Mouse (Mus musculus): ENCODE results near the gene Gfpt2.

- no peak for TF ChIP-seq CTCF (IDR thresholded peaks at IDR 0.05; ENCODE audit: low read depth)
- TF ChIP-seq EP300 (IDR thresholded peaks at IDR 0.05; ENCODE audit: low read depth) = no peak
Measured at GRCm38 (mm10) chr11:49848080-49848815, 54.3 kb downstream of the Gfpt2 start.
